Mouse (Mus musculus): ENCODE results near the gene Nhsl1.
A peak's percentile ranks its signal among the peaks of the same experiment; 100 is the strongest.
"Not testable (repeated sequence)": the region's sequence is repeated elsewhere in the genome, so short reads cannot be mapped to it uniquely, and the experiment has no call there.

The Nhsl1 gene

DNA sequence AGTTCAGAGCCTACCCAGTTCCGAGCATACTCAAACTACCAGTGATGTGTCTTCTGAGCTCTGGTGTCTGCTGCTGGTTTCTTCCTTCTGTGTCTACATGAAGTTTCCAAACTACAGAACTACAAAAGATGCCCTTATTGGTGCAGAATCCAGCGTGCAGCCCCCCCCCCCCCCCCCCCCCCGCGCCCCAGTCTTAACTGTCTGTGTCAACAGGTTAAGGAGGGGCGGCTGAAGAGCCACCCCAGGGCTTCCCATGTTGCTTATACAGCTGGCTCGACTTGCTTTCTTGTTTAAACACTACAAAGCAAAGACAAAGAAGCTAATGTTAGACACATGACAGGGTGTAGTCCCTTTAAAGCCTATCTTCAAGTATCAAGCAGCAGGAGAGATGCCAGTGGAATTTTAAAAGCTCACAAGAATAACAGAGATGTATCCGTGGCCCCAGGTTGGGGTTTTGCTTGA, 127.6 kb downstream of the Nhsl1 start:
- no peak for DNase-seq (ENCODE audit: low spot score)

GRCm38 (mm10) chr10:18447299-18447698, 128.5 kb downstream of the Nhsl1 start:
- DNase-seq (ENCODE audit: low spot score), result no peak

DNA sequence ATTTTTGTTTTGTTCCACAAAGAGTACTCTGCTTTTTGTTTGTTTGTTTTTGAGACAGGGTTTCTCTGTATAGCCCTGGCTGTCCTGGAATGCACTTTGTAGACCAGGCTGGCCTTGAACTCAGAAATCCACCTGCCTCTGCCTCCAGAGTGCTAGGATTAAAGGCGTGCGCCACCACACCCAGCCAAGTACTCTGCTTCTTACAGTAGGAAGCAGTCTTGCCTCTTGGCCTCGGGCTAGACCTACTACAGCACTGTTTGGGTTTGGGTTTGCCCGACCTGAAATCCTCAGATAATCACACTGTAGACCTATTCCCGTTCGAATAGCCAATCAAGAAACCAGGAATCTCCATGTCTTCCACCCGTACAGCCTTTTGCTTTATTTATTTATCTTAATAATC, 130.1 kb downstream of the Nhsl1 start:
- DNase-seq (ENCODE audit: low spot score), result not testable (repeated sequence)

- DNase-seq (ENCODE audit: low spot score), result peak; percentile 89
Observed at GRCm38 (mm10) chr10:18453380-18453779, 134.6 kb downstream of the Nhsl1 start.

DNA sequence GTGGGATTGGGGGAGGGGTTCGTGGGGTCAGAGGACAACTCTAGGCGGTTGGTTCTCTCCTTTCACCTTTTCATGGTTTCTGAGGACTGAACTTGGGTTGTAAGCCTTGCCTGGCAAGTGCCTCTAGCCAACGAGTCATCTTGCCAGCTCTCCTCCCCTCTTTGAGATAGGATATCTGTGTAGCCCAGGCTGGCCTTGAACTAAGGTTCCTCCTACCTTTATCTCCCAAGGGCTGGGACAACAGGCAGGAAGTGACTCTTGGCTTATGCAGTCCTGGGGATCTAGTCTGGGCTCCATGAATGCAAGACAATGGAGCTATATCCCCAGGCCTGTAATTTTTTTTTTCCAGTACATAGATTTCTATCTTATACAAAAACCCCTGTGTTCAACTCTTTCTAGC, 135.4 kb downstream of the Nhsl1 start:
- DNase-seq (ENCODE audit: low spot score), result no peak

GRCm38 (mm10) chr10:18455301-18455920, 136.6 kb downstream of the Nhsl1 start:
- no peak for DNase-seq (ENCODE audit: low spot score)

DNA sequence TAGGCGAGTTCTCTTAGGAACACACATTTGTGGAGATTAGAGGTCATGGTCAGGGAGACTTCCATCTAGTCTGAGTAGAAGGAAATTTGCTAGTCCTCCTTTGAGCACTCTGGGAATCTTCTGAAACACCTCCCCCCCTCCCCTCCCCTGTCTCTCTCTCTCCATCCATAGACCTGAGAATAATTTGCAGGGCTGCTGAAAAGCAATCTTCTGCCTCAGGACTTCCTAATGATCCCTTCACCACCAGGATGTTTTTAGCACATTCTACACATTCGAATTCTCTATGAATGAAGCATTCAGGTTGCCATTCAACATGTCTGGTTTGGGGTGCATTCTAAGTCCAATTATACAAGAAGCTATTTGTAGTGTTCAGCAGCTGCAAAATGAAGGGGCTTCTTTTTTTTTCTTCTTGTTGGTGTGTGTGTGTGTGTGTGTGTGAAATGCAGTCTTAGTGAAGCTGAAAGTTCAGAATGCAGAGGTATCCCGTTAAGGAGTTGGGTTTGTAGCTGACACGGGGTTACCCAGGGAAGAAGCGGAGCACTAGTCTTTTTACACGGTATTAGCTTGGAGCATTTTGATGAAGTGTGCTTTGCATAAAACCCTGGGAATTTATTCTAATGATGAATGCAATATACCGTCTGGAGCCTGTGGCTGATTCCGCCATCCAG, 139.2 kb downstream of the Nhsl1 start:
- no peak for DNase-seq (ENCODE audit: low spot score)

- DNase-seq (ENCODE audit: low spot score), result no peak
Observed at GRCm38 (mm10) chr10:18461336-18461735, 142.6 kb downstream of the Nhsl1 start.

GRCm38 (mm10) chr10:18463071-18463841, 144.5 kb downstream of the Nhsl1 start:
- DNase-seq (ENCODE audit: low spot score), result no peak

DNA sequence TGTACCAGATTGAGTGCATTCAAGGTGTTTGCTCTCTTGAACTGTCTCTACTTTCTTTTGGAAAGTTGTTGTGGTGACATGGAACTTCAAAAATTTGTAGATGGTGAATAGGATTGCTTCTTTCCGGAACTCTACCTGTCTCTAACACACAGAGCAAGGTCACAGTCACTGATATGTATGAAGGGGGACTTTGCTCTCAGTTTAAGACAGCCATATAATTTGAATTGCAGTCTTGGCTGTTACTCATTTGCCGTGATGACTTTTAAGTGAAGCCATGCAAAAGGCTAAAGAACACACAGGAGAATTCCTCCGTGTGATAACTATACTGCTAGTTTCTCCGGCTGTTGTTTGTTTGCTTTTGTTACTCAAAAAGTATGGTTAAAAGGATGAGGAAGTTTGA, 149.6 kb downstream of the Nhsl1 start:
- DNase-seq (ENCODE audit: low spot score), result no peak

DNA sequence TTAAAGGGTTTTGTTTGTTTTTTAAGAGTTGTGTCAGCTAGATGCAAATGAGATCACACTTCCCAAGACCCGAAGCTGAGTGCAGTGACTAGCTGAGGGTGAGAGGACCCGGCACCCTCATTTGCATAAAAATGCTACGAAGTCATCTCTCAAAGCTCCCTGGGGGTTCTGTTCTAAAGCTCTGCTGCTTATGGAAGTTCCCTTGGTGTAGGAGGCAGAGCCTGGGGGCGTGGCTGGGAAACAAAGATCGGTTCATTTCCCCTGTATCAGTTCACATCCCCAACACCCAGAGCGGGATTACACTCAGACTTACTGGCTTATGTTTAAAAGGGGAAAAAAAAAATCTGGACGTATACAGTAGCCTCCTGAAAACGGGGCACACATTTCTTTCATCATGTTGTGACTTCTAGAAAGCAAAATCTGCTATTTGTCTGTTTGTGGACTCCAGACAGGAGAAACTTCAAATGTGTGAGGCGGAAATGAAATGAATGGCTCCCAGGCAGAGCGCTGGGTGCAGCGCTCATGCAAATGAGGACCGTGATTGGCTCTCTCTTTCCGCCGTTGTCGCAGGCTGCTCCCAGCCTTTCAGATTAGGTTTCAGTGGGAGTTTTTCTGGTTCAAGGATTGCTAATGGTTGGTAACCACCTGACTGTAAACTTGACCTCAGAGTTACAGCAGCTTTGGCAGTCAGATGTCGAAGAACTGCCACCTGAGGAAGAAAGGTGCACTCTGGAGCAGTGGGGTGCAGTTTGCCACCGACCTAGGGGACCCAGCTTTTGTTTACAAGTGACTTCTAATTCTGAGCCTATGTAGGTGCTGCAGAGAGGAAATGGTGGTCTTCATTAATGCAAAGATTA, 150.7 kb downstream of the Nhsl1 start:
- DNase-seq (ENCODE audit: low spot score), result peak; percentile 58

DNA sequence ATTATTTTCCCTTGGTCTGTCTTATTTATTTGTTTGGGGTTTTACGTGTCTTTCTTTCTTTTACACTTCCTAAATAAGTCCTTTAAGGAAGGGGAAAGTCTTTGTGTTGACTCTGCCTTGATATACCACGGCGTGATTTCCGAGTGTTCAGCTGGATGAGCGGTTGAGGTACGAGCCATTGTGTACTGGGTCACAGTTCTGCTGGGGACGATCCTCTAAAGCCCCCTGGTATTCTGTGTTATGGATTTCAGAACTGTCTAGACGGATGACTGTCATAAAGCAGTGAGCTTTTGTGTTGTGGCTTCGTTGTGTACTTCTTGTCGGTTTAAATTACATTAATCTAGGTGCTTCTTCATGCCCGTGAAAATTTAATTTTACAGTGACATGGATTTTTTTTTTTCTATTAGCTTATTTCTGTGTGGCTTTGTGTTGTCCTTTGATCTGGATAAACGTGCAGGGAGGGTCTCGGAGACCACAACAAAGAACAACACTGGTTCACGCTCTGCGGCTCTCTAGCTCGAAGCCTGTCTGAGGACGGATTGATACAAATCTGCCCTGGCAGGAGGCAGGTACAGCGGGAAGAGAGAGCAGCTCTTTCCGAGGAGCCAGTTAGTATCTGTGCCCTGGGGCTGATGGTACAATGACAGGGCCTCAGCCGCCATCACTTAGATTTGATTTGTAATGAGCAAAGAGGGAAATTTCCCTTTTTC, 151.7 kb downstream of the Nhsl1 start:
- DNase-seq (ENCODE audit: low spot score), result no peak

GRCm38 (mm10) chr10:18471648-18472047, 152.9 kb downstream of the Nhsl1 start:
- DNase-seq (ENCODE audit: low spot score), result no peak

- no peak for DNase-seq (ENCODE audit: low spot score)
Observed at GRCm38 (mm10) chr10:18475126-18475525, 156.3 kb downstream of the Nhsl1 start.

DNA sequence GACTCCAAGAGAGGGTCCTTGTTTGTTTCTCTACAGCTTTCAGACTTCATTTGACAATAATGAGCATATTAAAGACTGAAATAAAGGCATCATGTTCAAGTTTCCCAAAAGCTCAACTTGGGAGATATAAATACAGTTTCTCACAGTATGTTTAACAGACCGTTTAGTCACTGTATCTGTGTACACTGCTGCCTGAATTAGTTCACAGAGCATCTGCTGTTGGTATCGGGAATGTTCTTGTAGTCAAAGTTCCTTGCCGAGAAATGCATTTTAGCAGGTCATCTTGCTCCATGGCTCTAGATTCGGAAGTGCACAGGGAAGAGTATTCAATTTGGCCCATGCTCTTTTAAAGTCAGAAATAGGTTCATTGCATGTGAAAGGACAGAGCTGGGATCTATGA, 159.5 kb downstream of the Nhsl1 start:
- no peak for DNase-seq (ENCODE audit: low spot score)

- no peak for DNase-seq (ENCODE audit: low spot score)
Observed at GRCm38 (mm10) chr10:18479285-18479684, 160.5 kb downstream of the Nhsl1 start.

DNA sequence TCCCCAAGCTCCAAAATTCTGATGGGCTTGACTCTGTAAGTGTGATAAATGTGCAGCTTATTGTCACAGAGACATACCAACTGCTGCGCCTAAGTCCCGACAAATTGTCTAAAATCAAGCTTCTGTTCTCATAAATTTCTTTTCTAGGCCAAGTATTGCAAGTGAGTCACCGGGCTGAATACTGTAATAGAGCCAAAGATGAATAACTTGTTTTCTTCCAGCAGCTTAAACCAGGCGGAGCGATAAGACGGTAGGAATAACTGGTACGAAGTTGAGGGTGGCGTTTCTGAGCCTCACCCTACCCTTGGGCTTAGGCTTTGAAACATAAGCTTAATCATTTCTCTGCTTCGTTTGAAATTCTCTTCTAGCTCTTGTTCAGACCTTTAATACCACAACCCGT, 162.1 kb downstream of the Nhsl1 start:
- DNase-seq (ENCODE audit: low spot score), result no peak

DNA sequence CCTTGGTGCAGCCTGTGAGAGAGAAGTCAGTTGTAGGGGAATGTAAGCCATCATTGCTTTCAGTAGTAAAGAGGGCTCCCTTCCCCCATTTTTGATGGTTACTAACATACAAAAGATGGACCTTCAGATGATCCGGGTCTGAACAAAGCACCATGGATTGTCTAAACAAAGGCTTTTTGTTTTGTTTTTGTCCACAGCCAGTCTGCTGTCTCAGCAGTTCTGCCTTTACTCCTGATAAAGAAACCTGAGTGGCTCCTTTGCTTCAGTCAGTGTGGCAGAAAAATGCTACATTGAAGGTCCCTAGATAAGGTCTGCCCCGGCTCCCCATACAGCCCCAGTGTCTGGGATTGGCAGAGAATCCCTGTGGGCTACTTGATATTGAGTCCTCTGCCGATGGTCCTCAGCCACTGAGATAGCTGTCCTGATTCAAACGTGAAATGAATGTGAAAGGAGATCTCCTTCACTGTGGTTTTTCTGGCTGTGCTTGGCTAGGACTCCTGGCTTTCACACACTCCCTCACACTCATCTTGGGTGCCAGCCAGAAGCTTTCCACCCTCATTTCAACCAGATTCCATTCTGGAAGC, 163.9 kb downstream of the Nhsl1 start:
- DNase-seq (ENCODE audit: low spot score), result peak; percentile 68

- DNase-seq (ENCODE audit: low spot score), result no peak
Observed at GRCm38 (mm10) chr10:18483658-18484057, 164.9 kb downstream of the Nhsl1 start.

DNA sequence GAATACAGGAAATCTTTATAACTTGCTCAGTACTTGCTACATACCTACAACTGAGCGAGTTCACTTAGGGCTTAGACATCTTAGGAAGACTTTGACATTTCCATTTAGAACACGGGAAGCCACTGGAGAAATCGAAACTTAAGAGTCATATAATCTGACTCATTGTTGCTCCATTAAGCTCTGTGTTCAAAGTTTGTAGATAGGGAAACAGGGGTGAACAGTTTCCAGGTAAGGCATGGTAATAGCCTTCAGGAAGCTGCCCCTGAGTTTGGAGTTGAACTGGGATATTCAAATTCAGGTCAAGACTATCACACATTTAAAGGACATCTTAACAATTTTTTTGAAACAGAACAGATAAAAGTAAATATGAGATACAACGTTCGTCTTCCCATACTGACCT, 165.9 kb downstream of the Nhsl1 start:
- no peak for DNase-seq (ENCODE audit: low spot score)

GRCm38 (mm10) chr10:18488239-18488803, 169.5 kb downstream of the Nhsl1 start:
- no peak for DNase-seq (ENCODE audit: low spot score)
